Mouse (Mus musculus) ovary, adult 2 months (tissue): ENCODE results near the gene Ywhae. TPM values are rescaled to one million over a fixed set of nuclear protein-coding genes. Genes with fewer than 3 reads are reported as not detected.

Source experiments
- polyA plus RNA-seq: library from polyadenylated mRNA; depleted of rRNA; stranded (reverse); fragments of >200 nt; gene quantifications from 2 replicates; pipeline ENCODE4 v1.2.3, GENCODE M21; 2012; rRNA removed

Ywhae gene
- 85.6 and 87.0 TPM in 2 replicates for polyA plus RNA-seq

DNA sequence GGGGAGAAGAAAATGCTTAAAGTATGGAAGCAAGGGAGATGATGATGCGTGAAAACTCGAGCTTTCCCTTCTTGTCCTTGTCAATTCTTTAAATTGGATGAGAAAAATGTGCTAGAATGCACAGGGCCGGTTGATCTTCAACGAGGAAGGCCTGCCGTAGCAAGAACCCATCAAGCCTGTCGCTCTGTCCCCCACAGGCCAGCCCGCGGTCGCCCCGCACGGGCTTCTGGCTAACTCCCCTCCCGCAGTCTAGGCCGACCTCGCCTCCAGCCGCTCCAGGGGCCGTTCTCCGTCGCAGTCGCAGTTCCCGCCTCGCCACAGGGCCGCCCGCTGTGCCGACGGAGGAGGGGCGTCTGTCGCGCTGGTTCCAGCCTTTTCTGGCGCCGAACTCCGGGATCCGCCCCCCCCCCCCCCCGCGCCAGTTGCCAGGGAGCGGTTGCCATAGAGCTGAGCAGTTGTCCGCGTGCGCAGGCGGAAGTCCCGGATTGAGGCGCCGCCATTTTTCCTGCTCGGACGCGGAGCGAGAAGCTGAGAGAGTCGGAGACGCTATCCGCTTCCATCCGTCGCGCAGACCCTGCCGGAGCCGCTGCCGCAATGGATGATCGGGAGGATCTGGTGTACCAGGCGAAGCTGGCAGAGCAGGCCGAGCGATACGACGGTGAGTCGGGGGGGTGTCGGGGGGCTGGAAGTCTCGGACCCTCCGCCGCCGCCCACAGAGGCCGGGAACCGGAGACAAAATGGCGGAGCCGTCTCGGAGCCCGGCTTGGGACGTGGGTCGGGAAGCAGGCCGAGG lies at the start of gene Ywhae:
Ywhae (plus strand) TSS at position 436 of the 793 bp plus-strand sequence.

DNA sequence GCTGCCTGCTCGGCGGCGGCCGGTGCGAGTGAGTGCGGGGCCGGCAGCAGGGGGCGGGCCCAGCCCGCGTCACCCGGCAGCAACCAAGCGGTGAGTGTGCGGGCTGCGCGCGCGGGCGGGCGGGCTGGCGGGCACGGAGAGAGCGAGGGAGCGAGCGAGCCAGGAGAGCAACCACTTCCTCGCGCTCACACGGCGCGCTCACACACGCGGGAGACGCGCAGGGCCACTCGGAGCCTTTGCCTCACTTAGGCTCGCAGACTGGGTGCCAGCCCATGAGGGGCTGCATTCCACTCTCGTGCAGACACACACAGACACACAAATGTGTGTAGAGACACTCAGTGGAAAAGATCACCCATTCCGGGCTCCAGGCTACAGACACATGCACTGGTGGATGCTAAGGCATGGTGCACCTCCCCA lies 63.4 kb downstream of the Ywhae start, which contains the start of gene Doc2b:
Doc2b (minus strand) TSS at position 21 of the 417 bp plus-strand sequence.

Other genes starting within 250 kb of the Ywhae start
- 85.3 and 112 TPM in 2 replicates for gene Prpf8, start 246.1 kb upstream of the Ywhae start, polyA plus RNA-seq
- 3.0 and 3.9 TPM in 2 replicates for gene Rilp, start 222.8 kb upstream of the Ywhae start, polyA plus RNA-seq
- gene Scarf1, start 219.3 kb upstream of the Ywhae start, polyA plus RNA-seq, result 20.2 and 25.3 TPM in 2 replicates
- gene Slc43a2, start 201.2 kb upstream of the Ywhae start, polyA plus RNA-seq, result 36.2 and 37.0 TPM in 2 replicates
- 48.4 and 54.3 TPM in 2 replicates for gene Pitpna, start 144.8 kb upstream of the Ywhae start, polyA plus RNA-seq
- gene Inpp5k, start 101.9 kb upstream of the Ywhae start, polyA plus RNA-seq, result 48.6 and 66.3 TPM in 2 replicates
- gene Myo1c, start 82.4 kb upstream of the Ywhae start, polyA plus RNA-seq, result 94.1 and 98.0 TPM in 2 replicates
- gene Crk, start 53.6 kb upstream of the Ywhae start, polyA plus RNA-seq, result 112 and 267 TPM in 2 replicates
- 12.7 and 13.3 TPM in 2 replicates for gene Doc2b, start 63.2 kb downstream of the Ywhae start, polyA plus RNA-seq
- gene Rph3al, start 205.6 kb downstream of the Ywhae start, polyA plus RNA-seq, result 37.0 and 37.7 TPM in 2 replicates